Mouse (Mus musculus): Measurements from ENCODE around the gene Zfp710. TPM values are rescaled to one million over a fixed set of nuclear protein-coding genes. Genes with fewer than 3 reads are reported as not detected.
A peak's percentile ranks its signal among the peaks of the same experiment; 100 is the strongest.

Zfp710 gene
- polyA plus RNA-seq, 2 experiments = 15.0 to 24.7 TPM

GRCm38 (mm10) chr7:80031478-80031877 is 6.9 kb downstream of the Zfp710 start:
- no peaks in the 10 kb centered on the region for H3K36me3 ChIP-seq (ENCODE audit: control insufficient read depth, insufficient read depth, low read length)
- ATAC-seq (ENCODE audit: low FRiP score, low read depth) = no peak
- H3K27me3 ChIP-seq (ENCODE audit: control insufficient read depth, insufficient read depth, low read length) = no peaks in the 10 kb centered on the region
- no peak overlapping the region for H3K27ac ChIP-seq (replicated peaks; ENCODE audit: low read depth, low read length)
- TF ChIP-seq POLR2A (IDR thresholded peaks at IDR 0.05; ENCODE audit: borderline replicate concordance, extremely low read depth, insufficient read depth, insufficient read length) = no peak
- peaks cover 43% of the 10 kb centered on the region for H3K4me1 ChIP-seq (ENCODE audit: control insufficient read depth, insufficient read depth, low read length)
- no peak for DNase-seq (ENCODE audit: low spot score)
- no peak overlapping the region for H3K4me3 ChIP-seq (replicated peaks; ENCODE audit: low read length)
- no peak overlapping the region for H3K4me2 ChIP-seq (replicated peaks; ENCODE audit: low read depth, low read length, severe bottlenecking)
- no peak overlapping the region for H3K9ac ChIP-seq (ENCODE audit: low read depth, low read length, severe bottlenecking)
- no peaks in the 10 kb centered on the region for H3K9me3 ChIP-seq (ENCODE audit: control insufficient read depth, low read length)
- 15% methylated on average over 10 of the region's 10 CpGs for WGBS

GRCm38 (mm10) chr7:80032216-80033052 is 7.8 kb downstream of the Zfp710 start:
- no peak overlapping the region for H3K27ac ChIP-seq (replicated peaks; ENCODE audit: low read depth, low read length)
- TF ChIP-seq POLR2A (IDR thresholded peaks at IDR 0.05; ENCODE audit: borderline replicate concordance, extremely low read depth, insufficient read depth, insufficient read length) = no peak
- WGBS = 30% methylated on average over 9 of the region's 10 CpGs
- no peaks in the 10 kb centered on the region for H3K9me3 ChIP-seq (ENCODE audit: control insufficient read depth, low read length)
- H3K4me2 ChIP-seq (replicated peaks; ENCODE audit: low read depth, low read length, severe bottlenecking) = no peak overlapping the region
- no peak overlapping the region for H3K9ac ChIP-seq (ENCODE audit: low read depth, low read length, severe bottlenecking)
- peaks cover 44% of the 10 kb centered on the region for H3K4me1 ChIP-seq (ENCODE audit: control insufficient read depth, insufficient read depth, low read length)
- no peaks in the 10 kb centered on the region for H3K36me3 ChIP-seq (ENCODE audit: control insufficient read depth, insufficient read depth, low read length)
- no peak for ATAC-seq (ENCODE audit: low FRiP score, low read depth)
- no peak overlapping the region for H3K4me3 ChIP-seq (replicated peaks; ENCODE audit: low read length)
- no peaks in the 10 kb centered on the region for H3K27me3 ChIP-seq (ENCODE audit: control insufficient read depth, insufficient read depth, low read length)
- no peak for DNase-seq (ENCODE audit: low spot score)

- no peak for DNase-seq (ENCODE audit: low spot score)
- 79% methylated on average over 9 of the region's 9 CpGs for WGBS
- Histone ChIP-seq H3K27ac (replicated peaks; ENCODE audit: low read depth, low read length) (no peak overlapping the region), H3K9ac (ENCODE audit: low read depth, low read length, severe bottlenecking) (no peak overlapping the region), H3K9me3 (ENCODE audit: control insufficient read depth, low read length) (no peaks in the 10 kb centered on the region), H3K4me1 (ENCODE audit: control insufficient read depth, insufficient read depth, low read length) (peaks cover 39% of the 10 kb centered on the region), H3K27me3 (ENCODE audit: control insufficient read depth, insufficient read depth, low read length) (no peaks in the 10 kb centered on the region), H3K4me2 (replicated peaks; ENCODE audit: low read depth, low read length, severe bottlenecking) (no peak overlapping the region), H3K4me3 (replicated peaks; ENCODE audit: low read length) (no peak overlapping the region), H3K36me3 (ENCODE audit: control insufficient read depth, insufficient read depth, low read length) (no peaks in the 10 kb centered on the region)
- no peak for TF ChIP-seq POLR2A (IDR thresholded peaks at IDR 0.05; ENCODE audit: borderline replicate concordance, extremely low read depth, insufficient read depth, insufficient read length)
- no peak for ATAC-seq (ENCODE audit: low FRiP score, low read depth)
Observed at GRCm38 (mm10) chr7:80033064-80033717, 8.6 kb downstream of the Zfp710 start.

GRCm38 (mm10) chr7:80033771-80034170 is 9.2 kb downstream of the Zfp710 start:
- Histone ChIP-seq H3K4me3 (replicated peaks; ENCODE audit: low read length) (no peak overlapping the region), H3K9ac (ENCODE audit: low read depth, low read length, severe bottlenecking) (no peak overlapping the region), H3K27me3 (ENCODE audit: control insufficient read depth, insufficient read depth, low read length) (no peaks in the 10 kb centered on the region), H3K27ac (replicated peaks; ENCODE audit: low read depth, low read length) (no peak overlapping the region), H3K9me3 (ENCODE audit: control insufficient read depth, low read length) (no peaks in the 10 kb centered on the region), H3K4me2 (replicated peaks; ENCODE audit: low read depth, low read length, severe bottlenecking) (no peak overlapping the region), H3K36me3 (ENCODE audit: control insufficient read depth, insufficient read depth, low read length) (no peaks in the 10 kb centered on the region), H3K4me1 (ENCODE audit: control insufficient read depth, insufficient read depth, low read length) (peaks cover 34% of the 10 kb centered on the region)
- no peak for DNase-seq (ENCODE audit: low spot score)
- 76% methylated on average over 9 of the region's 9 CpGs for WGBS
- no peak for ATAC-seq (ENCODE audit: low FRiP score, low read depth)
- TF ChIP-seq POLR2A (IDR thresholded peaks at IDR 0.05; ENCODE audit: borderline replicate concordance, extremely low read depth, insufficient read depth, insufficient read length) = no peak

- Histone ChIP-seq H3K27me3 (ENCODE audit: control insufficient read depth, insufficient read depth, low read length) (no peaks in the 10 kb centered on the region), H3K4me1 (ENCODE audit: control insufficient read depth, insufficient read depth, low read length) (peaks cover 34% of the 10 kb centered on the region), H3K4me3 (replicated peaks; ENCODE audit: low read length) (no peak overlapping the region), H3K36me3 (ENCODE audit: control insufficient read depth, insufficient read depth, low read length) (no peaks in the 10 kb centered on the region), H3K4me2 (replicated peaks; ENCODE audit: low read depth, low read length, severe bottlenecking) (no peak overlapping the region), H3K27ac (replicated peaks; ENCODE audit: low read depth, low read length) (0 out of 2 replicates have a peak overlapping the region, but pooled peaks have one; percentile 55), H3K9me3 (ENCODE audit: control insufficient read depth, low read length) (no peaks in the 10 kb centered on the region), H3K9ac (ENCODE audit: low read depth, low read length, severe bottlenecking) (no peak overlapping the region)
- DNase-seq (ENCODE audit: low spot score) (no peak), ATAC-seq (ENCODE audit: low FRiP score, low read depth) (no peak)
- TF ChIP-seq POLR2A (IDR thresholded peaks at IDR 0.05; ENCODE audit: borderline replicate concordance, extremely low read depth, insufficient read depth, insufficient read length) = no peak
- 61% methylated on average over 6 of the region's 6 CpGs for WGBS
Observed at GRCm38 (mm10) chr7:80035086-80035485, 10.5 kb downstream of the Zfp710 start.
